Mouse (Mus musculus): Measurements from ENCODE around the gene Lrp1. TPM values are rescaled to one million over a fixed set of nuclear protein-coding genes. Genes with fewer than 3 reads are reported as not detected.

Gene Lrp1
- polyA plus RNA-seq, 1 experiment from 2014 or later = 67.1 TPM

- Histone ChIP-seq H3K27ac (ENCODE audit: low read depth, low read length) (no peak overlapping the region), H3K4me2 (replicated peaks; ENCODE audit: low read depth, low read length) (no peak overlapping the region), H3K9ac (ENCODE audit: low read depth, low read length) (no peak overlapping the region), H3K9me3 (ENCODE audit: control insufficient read depth, low read length) (no peaks in the 10 kb centered on the region), H3K4me1 (replicated peaks; ENCODE audit: control insufficient read depth, insufficient read depth, low read length) (peaks cover 39% of the 10 kb centered on the region), H3K36me3 (ENCODE audit: control insufficient read depth, insufficient read depth, low read length) (peaks cover 3% of the 10 kb centered on the region; the same call in 1 of the 2 replicates), H3K4me3 (ENCODE audit: low read depth, low read length) (no peak overlapping the region), H3K27me3 (ENCODE audit: control insufficient read depth, insufficient read depth, low read length) (peaks cover 34% of the 10 kb centered on the region)
- DNase-seq (ENCODE audit: low spot score) (peak; percentile 39), ATAC-seq (ENCODE audit: low FRiP score) (no peak)
- WGBS = 28% methylated on average over 9 of the region's 9 CpGs
These were observed 105.5 kb downstream of the Lrp1 start for GRCm38 (mm10) chr10:127515271-127515982.

GRCm38 (mm10) chr10:127514764-127515163 is 106.2 kb downstream of the Lrp1 start, which contains the start of gene Ndufa4l2:
Gene Ndufa4l2, plus strand, starts transcription at chr10:127514967.
- Histone ChIP-seq H3K4me1 (replicated peaks; ENCODE audit: control insufficient read depth, insufficient read depth, low read length) (peaks cover 43% of the 10 kb centered on the region), H3K4me2 (replicated peaks; ENCODE audit: low read depth, low read length) (peak within 1 kb of the TSS; percentile 4), H3K4me3 (ENCODE audit: low read depth, low read length) (no peak within 1 kb of the TSS), H3K36me3 (ENCODE audit: control insufficient read depth, insufficient read depth, low read length) (peaks cover 3% of the 10 kb centered on the region; the same call in 1 of the 2 replicates), H3K27me3 (ENCODE audit: control insufficient read depth, insufficient read depth, low read length) (peaks cover 41% of the 10 kb centered on the region), H3K27ac (ENCODE audit: low read depth, low read length) (peak within 1 kb of the TSS; percentile 90; the same call in 1 of the 2 replicates), H3K9me3 (ENCODE audit: control insufficient read depth, low read length) (no peaks in the 10 kb centered on the region), H3K9ac (ENCODE audit: low read depth, low read length) (no peak within 1 kb of the TSS)
- DNase-seq (ENCODE audit: low spot score) (no peak), ATAC-seq (ENCODE audit: low FRiP score) (no peak)
- WGBS = 8% methylated on average over 6 of the region's 6 CpGs

- Histone ChIP-seq H3K4me1 (replicated peaks; ENCODE audit: control insufficient read depth, insufficient read depth, low read length) (peaks cover 48% of the 10 kb centered on the region), H3K27ac (ENCODE audit: low read depth, low read length) (peak overlapping the region; percentile 90; the same call in 1 of the 2 replicates), H3K4me2 (replicated peaks; ENCODE audit: low read depth, low read length) (peak overlapping the region; percentile 4), H3K9me3 (ENCODE audit: control insufficient read depth, low read length) (no peaks in the 10 kb centered on the region), H3K9ac (ENCODE audit: low read depth, low read length) (no peak overlapping the region), H3K4me3 (ENCODE audit: low read depth, low read length) (no peak overlapping the region), H3K36me3 (ENCODE audit: control insufficient read depth, insufficient read depth, low read length) (peaks cover 3% of the 10 kb centered on the region; the same call in 1 of the 2 replicates), H3K27me3 (ENCODE audit: control insufficient read depth, insufficient read depth, low read length) (peaks cover 45% of the 10 kb centered on the region)
- DNase-seq (ENCODE audit: low spot score) (peak; percentile 31), ATAC-seq (ENCODE audit: low FRiP score) (no peak)
- WGBS = 14% methylated on average over 13 of the region's 13 CpGs
These were observed 106.7 kb downstream of the Lrp1 start for GRCm38 (mm10) chr10:127514111-127514698.

- whole genome bisulfite sequencing = under 1% methylated on average over 16 of the region's 16 CpGs
- peak; percentile 70 for DNase-seq (ENCODE audit: low spot score)
These were observed 107.4 kb downstream of the Lrp1 start for GRCm38 (mm10) chr10:127513501-127514091.

GRCm38 (mm10) chr10:127512813-127513212 is 108.1 kb downstream of the Lrp1 start:
- peaks cover 55% of the 10 kb centered on the region for H3K4me1 ChIP-seq (replicated peaks; ENCODE audit: control insufficient read depth, insufficient read depth, low read length)
- peak overlapping the region; percentile 35 for H3K9ac ChIP-seq (ENCODE audit: low read depth, low read length)
- peak overlapping the region; percentile 90 for H3K27ac ChIP-seq (ENCODE audit: low read depth, low read length)
- 0 out of 2 replicates have a peak overlapping the region, but pooled peaks have one; percentile 26 for H3K4me3 ChIP-seq (ENCODE audit: low read depth, low read length)
- H3K9me3 ChIP-seq (ENCODE audit: control insufficient read depth, low read length) = no peaks in the 10 kb centered on the region
- ATAC-seq (ENCODE audit: low FRiP score) (peak; percentile 45), DNase-seq (ENCODE audit: low spot score) (peak; percentile 97)
- H3K4me2 ChIP-seq (replicated peaks; ENCODE audit: low read depth, low read length) = peak overlapping the region; percentile 56
- peaks cover 49% of the 10 kb centered on the region for H3K27me3 ChIP-seq (ENCODE audit: control insufficient read depth, insufficient read depth, low read length)
- WGBS = under 1% methylated on average over 27 of the region's 27 CpGs
- H3K36me3 ChIP-seq (ENCODE audit: control insufficient read depth, insufficient read depth, low read length) = no peaks in the 10 kb centered on the region; the same call in 1 of the 2 replicates

More at GRCm38 (mm10) chr10:127513501-127514091, 107.4 kb downstream of the Lrp1 start:
- ATAC-seq (ENCODE audit: low FRiP score) = peak; percentile 38
- peak overlapping the region; percentile 90 for H3K27ac ChIP-seq (ENCODE audit: low read depth, low read length)
- H3K4me3 ChIP-seq (ENCODE audit: low read depth, low read length) = no peak overlapping the region
- no peaks in the 10 kb centered on the region for H3K9me3 ChIP-seq (ENCODE audit: control insufficient read depth, low read length)
- peak overlapping the region; percentile 29 for H3K4me2 ChIP-seq (replicated peaks; ENCODE audit: low read depth, low read length)
- peaks cover 3% of the 10 kb centered on the region; the same call in 1 of the 2 replicates for H3K36me3 ChIP-seq (ENCODE audit: control insufficient read depth, insufficient read depth, low read length)
- peaks cover 46% of the 10 kb centered on the region for H3K27me3 ChIP-seq (ENCODE audit: control insufficient read depth, insufficient read depth, low read length)
- peak overlapping the region; percentile 5; the same call in 1 of the 2 replicates for H3K9ac ChIP-seq (ENCODE audit: low read depth, low read length)
- peaks cover 50% of the 10 kb centered on the region for H3K4me1 ChIP-seq (replicated peaks; ENCODE audit: control insufficient read depth, insufficient read depth, low read length)

GRCm38 (mm10) chr10:127512307-127512666 is 108.7 kb downstream of the Lrp1 start:
- H3K27ac ChIP-seq (ENCODE audit: low read depth, low read length) = peak overlapping the region; percentile 90
- peaks cover 55% of the 10 kb centered on the region for H3K4me1 ChIP-seq (replicated peaks; ENCODE audit: control insufficient read depth, insufficient read depth, low read length)
- peak overlapping the region; percentile 35 for H3K9ac ChIP-seq (ENCODE audit: low read depth, low read length)
- no peaks in the 10 kb centered on the region for H3K36me3 ChIP-seq (ENCODE audit: control insufficient read depth, insufficient read depth, low read length)
- DNase-seq (ENCODE audit: low spot score) (no peak), ATAC-seq (ENCODE audit: low FRiP score) (no peak)
- H3K9me3 ChIP-seq (ENCODE audit: control insufficient read depth, low read length) = no peaks in the 10 kb centered on the region
- peaks cover 50% of the 10 kb centered on the region for H3K27me3 ChIP-seq (ENCODE audit: control insufficient read depth, insufficient read depth, low read length)
- H3K4me3 ChIP-seq (ENCODE audit: low read depth, low read length) = peak overlapping the region; percentile 26
- H3K4me2 ChIP-seq (replicated peaks; ENCODE audit: low read depth, low read length) = peak overlapping the region; percentile 56
- WGBS = 5% methylated on average over 7 of the region's 7 CpGs

- Histone ChIP-seq H3K27me3 (ENCODE audit: control insufficient read depth, insufficient read depth, low read length) (peaks cover 51% of the 10 kb centered on the region), H3K27ac (ENCODE audit: low read depth, low read length) (peak overlapping the region; percentile 90), H3K4me2 (replicated peaks; ENCODE audit: low read depth, low read length) (peak overlapping the region; percentile 56), H3K9me3 (ENCODE audit: control insufficient read depth, low read length) (no peaks in the 10 kb centered on the region), H3K4me3 (ENCODE audit: low read depth, low read length) (peak overlapping the region; percentile 26), H3K36me3 (ENCODE audit: control insufficient read depth, insufficient read depth, low read length) (no peaks in the 10 kb centered on the region), H3K9ac (ENCODE audit: low read depth, low read length) (peak overlapping the region; percentile 35), H3K4me1 (replicated peaks; ENCODE audit: control insufficient read depth, insufficient read depth, low read length) (peaks cover 52% of the 10 kb centered on the region)
- WGBS = under 1% methylated on average over 44 of the region's 46 CpGs
- peak; percentile 17 for ATAC-seq (ENCODE audit: low FRiP score)
- DNase-seq (ENCODE audit: low spot score) = peak; percentile 81
These were observed 109.2 kb downstream of the Lrp1 start for GRCm38 (mm10) chr10:127511634-127512306.

- Histone ChIP-seq H3K36me3 (ENCODE audit: control insufficient read depth, insufficient read depth, low read length) (no peaks in the 10 kb centered on the region), H3K9me3 (ENCODE audit: control insufficient read depth, low read length) (no peaks in the 10 kb centered on the region), H3K27ac (ENCODE audit: low read depth, low read length) (peak overlapping the region; percentile 90), H3K4me3 (ENCODE audit: low read depth, low read length) (peak overlapping the region; percentile 26), H3K27me3 (ENCODE audit: control insufficient read depth, insufficient read depth, low read length) (peaks cover 50% of the 10 kb centered on the region), H3K4me2 (replicated peaks; ENCODE audit: low read depth, low read length) (peak overlapping the region; percentile 56), H3K9ac (ENCODE audit: low read depth, low read length) (peak overlapping the region; percentile 35), H3K4me1 (replicated peaks; ENCODE audit: control insufficient read depth, insufficient read depth, low read length) (peaks cover 46% of the 10 kb centered on the region)
- WGBS = 3% methylated on average over 11 of the region's 11 CpGs
- DNase-seq (ENCODE audit: low spot score) (peak; percentile 57), ATAC-seq (ENCODE audit: low FRiP score) (no peak)
These were observed 109.9 kb downstream of the Lrp1 start for GRCm38 (mm10) chr10:127510895-127511617.
